Mouse (Mus musculus): ENCODE measurements at regions not wholly inside any gene's neighbourhood (a gene's known extent, or its start where the extent isn't known, plus 50 kb on each side); places are given as distances from the start of the nearest gene placed in this dataset.

- no peak for TF ChIP-seq POLR2A (IDR thresholded peaks at IDR 0.05; ENCODE audit: borderline replicate concordance, extremely low read depth, insufficient read depth, insufficient read length)
- 61% methylated on average over 8 of the region's 8 CpGs for WGBS
- H3K27me3 ChIP-seq (ENCODE audit: control insufficient read depth, insufficient read depth, low read length), result no peaks in the 10 kb centered on the region
- peaks cover 3% of the 10 kb centered on the region for H3K4me1 ChIP-seq (ENCODE audit: control insufficient read depth, insufficient read depth, low read length)
- no peak overlapping the region for H3K4me2 ChIP-seq (replicated peaks; ENCODE audit: low read depth, low read length, severe bottlenecking)
- H3K36me3 ChIP-seq (ENCODE audit: control insufficient read depth, insufficient read depth, low read length), result no peaks in the 10 kb centered on the region
- no peak overlapping the region for H3K4me3 ChIP-seq (replicated peaks; ENCODE audit: low read length)
- H3K9me3 ChIP-seq (ENCODE audit: control insufficient read depth, low read length), result no peaks in the 10 kb centered on the region
- DNase-seq (ENCODE audit: low spot score) (no peak), ATAC-seq (ENCODE audit: low FRiP score, low read depth) (no peak)
- H3K9ac ChIP-seq (ENCODE audit: low read depth, low read length, severe bottlenecking), result no peak overlapping the region
- no peak overlapping the region for H3K27ac ChIP-seq (replicated peaks; ENCODE audit: low read depth, low read length)
Observed at GRCm38 (mm10) chr10:56611564-56612288, 234.6 kb downstream of the Gja1 start.

- no peak for TF ChIP-seq POLR2A (IDR thresholded peaks at IDR 0.05; ENCODE audit: borderline replicate concordance, extremely low read depth, insufficient read depth, insufficient read length)
- no peaks in the 10 kb centered on the region for H3K9me3 ChIP-seq (ENCODE audit: control insufficient read depth, low read length)
- DNase-seq (ENCODE audit: low spot score) (no peak), ATAC-seq (ENCODE audit: low FRiP score, low read depth) (no peak)
- peaks cover 13% of the 10 kb centered on the region for H3K4me1 ChIP-seq (ENCODE audit: control insufficient read depth, insufficient read depth, low read length)
- H3K36me3 ChIP-seq (ENCODE audit: control insufficient read depth, insufficient read depth, low read length), result no peaks in the 10 kb centered on the region
- no peak overlapping the region for H3K4me3 ChIP-seq (replicated peaks; ENCODE audit: low read length)
- H3K27me3 ChIP-seq (ENCODE audit: control insufficient read depth, insufficient read depth, low read length), result no peaks in the 10 kb centered on the region
- H3K4me2 ChIP-seq (replicated peaks; ENCODE audit: low read depth, low read length, severe bottlenecking), result no peak overlapping the region
- H3K27ac ChIP-seq (replicated peaks; ENCODE audit: low read depth, low read length), result no peak overlapping the region
- WGBS, result 73% methylated on average over 2 of the region's 2 CpGs
- no peak overlapping the region for H3K9ac ChIP-seq (ENCODE audit: low read depth, low read length, severe bottlenecking)
Observed at GRCm38 (mm10) chr10:56642656-56643055, 265.5 kb downstream of the Gja1 start.

- H3K9ac ChIP-seq (ENCODE audit: low read depth, low read length, severe bottlenecking), result no peak overlapping the region
- no peak overlapping the region; the same call in 1 of the 2 replicates for H3K27ac ChIP-seq (replicated peaks; ENCODE audit: low read depth, low read length)
- no peaks in the 10 kb centered on the region for H3K27me3 ChIP-seq (ENCODE audit: control insufficient read depth, insufficient read depth, low read length)
- no peak overlapping the region for H3K4me2 ChIP-seq (replicated peaks; ENCODE audit: low read depth, low read length, severe bottlenecking)
- H3K36me3 ChIP-seq (ENCODE audit: control insufficient read depth, insufficient read depth, low read length), result no peaks in the 10 kb centered on the region
- no peak for TF ChIP-seq POLR2A (IDR thresholded peaks at IDR 0.05; ENCODE audit: borderline replicate concordance, extremely low read depth, insufficient read depth, insufficient read length)
- peaks cover 13% of the 10 kb centered on the region for H3K4me1 ChIP-seq (ENCODE audit: control insufficient read depth, insufficient read depth, low read length)
- no peak overlapping the region for H3K4me3 ChIP-seq (replicated peaks; ENCODE audit: low read length)
- WGBS, result 27% methylated on average over 12 of the region's 12 CpGs
- no peaks in the 10 kb centered on the region for H3K9me3 ChIP-seq (ENCODE audit: control insufficient read depth, low read length)
- DNase-seq (ENCODE audit: low spot score), result peak; percentile 62
- peak; percentile 60 for ATAC-seq (ENCODE audit: low FRiP score, low read depth)
Observed at GRCm38 (mm10) chr10:56643376-56644135, 266.4 kb downstream of the Gja1 start.

- WGBS, result 64% methylated on average over 4 of the region's 4 CpGs
- ATAC-seq (ENCODE audit: low FRiP score, low read depth), result no peak
- no peak for DNase-seq (ENCODE audit: low spot score)
- Histone ChIP-seq H3K27ac (replicated peaks; ENCODE audit: low read depth, low read length) (no peak overlapping the region), H3K36me3 (ENCODE audit: control insufficient read depth, insufficient read depth, low read length) (no peaks in the 10 kb centered on the region), H3K9me3 (ENCODE audit: control insufficient read depth, low read length) (no peaks in the 10 kb centered on the region), H3K27me3 (ENCODE audit: control insufficient read depth, insufficient read depth, low read length) (no peaks in the 10 kb centered on the region), H3K9ac (ENCODE audit: low read depth, low read length, severe bottlenecking) (no peak overlapping the region), H3K4me3 (replicated peaks; ENCODE audit: low read length) (no peak overlapping the region), H3K4me1 (ENCODE audit: control insufficient read depth, insufficient read depth, low read length) (no peaks in the 10 kb centered on the region), H3K4me2 (replicated peaks; ENCODE audit: low read depth, low read length, severe bottlenecking) (no peak overlapping the region)
- TF ChIP-seq POLR2A (IDR thresholded peaks at IDR 0.05; ENCODE audit: borderline replicate concordance, extremely low read depth, insufficient read depth, insufficient read length), result no peak
Observed at GRCm38 (mm10) chr10:56660501-56660900, 283.4 kb downstream of the Gja1 start.

- WGBS, result 58% methylated on average over 3 of the region's 3 CpGs
- no peaks in the 10 kb centered on the region for H3K36me3 ChIP-seq (ENCODE audit: control insufficient read depth, insufficient read depth, low read length)
- no peak overlapping the region for H3K4me3 ChIP-seq (replicated peaks; ENCODE audit: low read length)
- no peak overlapping the region for H3K9ac ChIP-seq (ENCODE audit: low read depth, low read length, severe bottlenecking)
- DNase-seq (ENCODE audit: low spot score) (no peak), ATAC-seq (ENCODE audit: low FRiP score, low read depth) (no peak)
- TF ChIP-seq POLR2A (IDR thresholded peaks at IDR 0.05; ENCODE audit: borderline replicate concordance, extremely low read depth, insufficient read depth, insufficient read length), result no peak
- no peaks in the 10 kb centered on the region for H3K27me3 ChIP-seq (ENCODE audit: control insufficient read depth, insufficient read depth, low read length)
- H3K4me1 ChIP-seq (ENCODE audit: control insufficient read depth, insufficient read depth, low read length), result no peaks in the 10 kb centered on the region
- H3K27ac ChIP-seq (replicated peaks; ENCODE audit: low read depth, low read length), result no peak overlapping the region
- H3K9me3 ChIP-seq (ENCODE audit: control insufficient read depth, low read length), result no peaks in the 10 kb centered on the region
- no peak overlapping the region for H3K4me2 ChIP-seq (replicated peaks; ENCODE audit: low read depth, low read length, severe bottlenecking)
Observed at GRCm38 (mm10) chr10:56673919-56674318, 296.8 kb downstream of the Gja1 start.
